Mouse (Mus musculus) effector memory CD4-positive, alpha-beta T cell, adult 7 months (primary cell): ENCODE results near the gene Gm4187. TPM values are rescaled to one million over a fixed set of nuclear protein-coding genes. Genes with fewer than 3 reads are reported as not detected.

Experiments
- polyA plus RNA-seq: library from polyadenylated mRNA; unstranded; fragments of 100-300 nt; shearing (Covaris generic); gene quantifications from one replicate; pipeline ENCODE4 v1.2.1, GENCODE M21; 2017

The Gm4187 gene
- polyA plus RNA-seq: not detected

GRCm38 (mm10) chr7:22329617-22330016 is at the start of gene Gm4187:
Gene Gm4187, minus strand, starts transcription at chr7:22329717.

GRCm38 (mm10) chr7:22370939-22371338 is 41.4 kb upstream of the Gm4187 start, which contains the start of gene Gm8660:
Gene Gm8660, minus strand, starts transcription at chr7:22371039.

Other genes starting within 250 kb of the Gm4187 start
- gene Gm16451, start 211.5 kb downstream of the Gm4187 start, polyA plus RNA-seq: not detected
- not detected for gene Gm10666, start 195.0 kb downstream of the Gm4187 start, polyA plus RNA-seq
- not detected for gene Vmn1r142, start 165.7 kb downstream of the Gm4187 start, polyA plus RNA-seq
- 0.55 TPM for gene Vmn1r143, start 140.3 kb downstream of the Gm4187 start, polyA plus RNA-seq
- not detected for gene Gm8653, start 128.5 kb downstream of the Gm4187 start, polyA plus RNA-seq
- not detected for gene Gm8453, start 100.2 kb downstream of the Gm4187 start, polyA plus RNA-seq
- not detected for gene Gm8660, start 41.3 kb upstream of the Gm4187 start, polyA plus RNA-seq
- gene Vmn1r148, start 83.9 kb upstream of the Gm4187 start, polyA plus RNA-seq: not detected
- not detected for gene Vmn1r149, start 108.5 kb upstream of the Gm4187 start, polyA plus RNA-seq
- 1.2 TPM for gene Gm10665, start 134.4 kb upstream of the Gm4187 start, polyA plus RNA-seq
- gene Vmn1r151, start 170.0 kb upstream of the Gm4187 start, polyA plus RNA-seq: not detected
- gene Vmn1r152, start 193.2 kb upstream of the Gm4187 start, polyA plus RNA-seq: 0.89 TPM
- gene Gm8677, start 205.2 kb upstream of the Gm4187 start, polyA plus RNA-seq: not detected
- gene Gm4201, start 235.6 kb upstream of the Gm4187 start, polyA plus RNA-seq: not detected